9 mouse cellular contexts compared by ENCODE assay signal in the genomic region with DNA sequence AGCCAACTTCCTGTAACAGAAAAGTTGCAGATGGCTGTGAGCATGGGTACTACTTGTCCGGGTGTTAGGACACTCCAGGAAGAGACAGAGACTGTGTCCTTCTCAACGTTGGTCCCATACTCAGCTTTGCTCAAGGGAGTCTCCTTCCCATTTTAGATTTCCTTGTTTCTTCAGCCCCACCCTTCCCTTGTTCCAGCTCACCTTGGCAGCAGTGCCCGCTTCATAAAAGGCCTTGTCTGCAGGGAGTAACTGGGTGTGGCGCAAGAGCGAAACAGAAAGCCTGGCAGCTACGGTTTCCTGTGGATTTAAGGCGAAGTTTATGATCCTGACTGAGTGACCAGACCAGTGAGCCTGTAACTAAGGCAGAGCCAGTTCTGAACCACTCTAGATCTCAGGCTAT. TPM values are rescaled to one million over a fixed set of nuclear protein-coding genes. Genes with fewer than 3 reads are reported as not detected.
DNase-seq lines count a peak whose midpoint lies in the region; ATAC-seq lines count a peak whose summit lies in the region.
"Had no signal": no experiment of that assay in that cellular context is flagged by ENCODE, and none has a peak within 500 bp of the region (broad histone marks: within the 10 kb centered on the region; RNA-seq: fewer than 3 reads in every experiment).

No protein-coding gene starts in this region.

- H3K4me2 ChIP-seq in heart, embryonic 15.5 days: no peak overlapping the region
- H3K4me2 ChIP-seq in hindbrain, embryonic 16.5 days (ENCODE audit: low read length): no peak overlapping the region
- H3K4me2 ChIP-seq: hindbrain, embryonic 12.5 days; midbrain, embryonic 11.5 days had no signal

- H3K4me3 ChIP-seq in heart, embryonic 15.5 days: no peak overlapping the region
- H3K4me3 ChIP-seq in hindbrain, embryonic 16.5 days (ENCODE audit: low read length): no peak overlapping the region
- H3K4me3 ChIP-seq: hindbrain, embryonic 12.5 days had no signal

- H3K27ac ChIP-seq in heart, embryonic 15.5 days: peak overlapping the region; percentile 44; the same call in 1 of the 2 replicates
- H3K27ac ChIP-seq in hindbrain, embryonic 16.5 days (ENCODE audit: low read depth, low read length): no peak overlapping the region
- H3K27ac ChIP-seq: hindbrain, embryonic 12.5 days had no signal

- H3K9me3 ChIP-seq in heart, embryonic 15.5 days (replicated peaks): no peaks in the 10 kb centered on the region
- H3K9me3 ChIP-seq in hindbrain, embryonic 16.5 days (ENCODE audit: control insufficient read depth, low read length): no peaks in the 10 kb centered on the region
- H3K9me3 ChIP-seq: hindbrain, embryonic 12.5 days had no signal

- DNase-seq in 416B (ENCODE audit: low read depth) (peak; percentile 17), R1 (ENCODE audit: low read depth, low spot score) (peak; percentile 24)
- peak; percentile 82 to 90 for DNase-seq in lung, adult 18-20 months
- no peak for DNase-seq in thymus, adult 18-20 months
- no peak for DNase-seq in left cerebral cortex, adult 18-20 months (ENCODE audit: low spot score in 2 of 2)

- no peak for ATAC-seq in heart, embryonic 15.5 days (replicated peaks; ENCODE audit: insufficient number of reproducible peaks, insufficient read depth, low FRiP score, low read depth)
- ATAC-seq in hindbrain, embryonic 16.5 days: no peak

- H3K9ac ChIP-seq in heart, embryonic 15.5 days: no peak overlapping the region
- H3K9ac ChIP-seq in hindbrain, embryonic 16.5 days (ENCODE audit: low read depth, low read length): no peak overlapping the region
- H3K9ac ChIP-seq: hindbrain, embryonic 12.5 days had no signal

- H3K4me1 ChIP-seq in heart, embryonic 15.5 days (replicated peaks): peaks cover 29% of the 10 kb centered on the region
- no peaks in the 10 kb centered on the region; the same call in 1 of the 2 replicates for H3K4me1 ChIP-seq in hindbrain, embryonic 16.5 days (ENCODE audit: control insufficient read depth, insufficient read depth, low read depth, low read length)

- WGBS in heart, embryonic 15.5 days: 73% methylated on average over 7 of the region's 7 CpGs
- 83% methylated on average over 7 of the region's 7 CpGs for WGBS in hindbrain, embryonic 16.5 days

- H3K36me3 ChIP-seq in heart, embryonic 15.5 days: peaks cover 42% of the 10 kb centered on the region
- H3K36me3 ChIP-seq in hindbrain, embryonic 16.5 days (ENCODE audit: control insufficient read depth, insufficient read depth, low read length): peaks cover 23% of the 10 kb centered on the region

- H3K27me3 ChIP-seq in heart, embryonic 15.5 days: no peaks in the 10 kb centered on the region
- H3K27me3 ChIP-seq in hindbrain, embryonic 16.5 days (replicated peaks; ENCODE audit: control insufficient read depth, insufficient read depth, low read length): no peaks in the 10 kb centered on the region

RNA-seq across cellular contexts. Expression of gene Krtcap3, which starts 3.0 kb away (rescaled TPM):
- polyA plus RNA-seq in heart, embryonic 15.5 days (2015; fragmentation: Nextera tagmentation; extraction: Ambion mirVana): 3.0 and 7.0 TPM in 2 replicates
- polyA plus RNA-seq in hindbrain, embryonic 16.5 days (2015; fragmentation: Nextera tagmentation; extraction: Ambion mirVana): 3.1 and 3.2 TPM in 2 replicates
- total RNA-seq in left cerebral cortex, adult 18-20 months (2021): 1 to 10 TPM; 1.9 to 2.4 TPM

RNA-seq across cellular contexts. Expression of gene Gm9970, which starts 13.4 kb away (rescaled TPM):
- polyA plus RNA-seq in heart, embryonic 15.5 days (2015; fragmentation: Nextera tagmentation; extraction: Ambion mirVana): 0.25 and 0.28 TPM in 2 replicates
- 0.41 TPM in 1 of 2 replicates, not detected in the other for polyA plus RNA-seq in hindbrain, embryonic 16.5 days (2015; fragmentation: Nextera tagmentation; extraction: Ambion mirVana)
- total RNA-seq in left cerebral cortex, adult 18-20 months (2021): not detected

RNA-seq across cellular contexts. Expression of gene Nrbp1, which starts 13.8 kb away (rescaled TPM):
- 109 and 131 TPM in 2 replicates for polyA plus RNA-seq in heart, embryonic 15.5 days (2015; fragmentation: Nextera tagmentation; extraction: Ambion mirVana)
- polyA plus RNA-seq in hindbrain, embryonic 16.5 days (2015; fragmentation: Nextera tagmentation; extraction: Ambion mirVana): 167 and 174 TPM in 2 replicates
- total RNA-seq in left cerebral cortex, adult 18-20 months (2021): 10 to 100 TPM; 86.2 to 87.1 TPM

RNA-seq across cellular contexts. Expression of gene Ppm1g, which starts 34.0 kb away (rescaled TPM):
- 81.4 and 103 TPM in 2 replicates for polyA plus RNA-seq in heart, embryonic 15.5 days (2015; fragmentation: Nextera tagmentation; extraction: Ambion mirVana)
- 172 and 185 TPM in 2 replicates for polyA plus RNA-seq in hindbrain, embryonic 16.5 days (2015; fragmentation: Nextera tagmentation; extraction: Ambion mirVana)
- 10 to 100 TPM; 70.7 to 76.2 TPM for total RNA-seq in left cerebral cortex, adult 18-20 months (2021)

RNA-seq across cellular contexts. Expression of gene Ift172, which starts 36.5 kb away (rescaled TPM):
- polyA plus RNA-seq in heart, embryonic 15.5 days (2015; fragmentation: Nextera tagmentation; extraction: Ambion mirVana): 22.3 and 22.7 TPM in 2 replicates
- polyA plus RNA-seq in hindbrain, embryonic 16.5 days (2015; fragmentation: Nextera tagmentation; extraction: Ambion mirVana): 31.5 and 38.2 TPM in 2 replicates
- 100 to 1,000 TPM in 1 of 2 experiments, 10 to 100 TPM in 1; 95.7 to 101 TPM for total RNA-seq in left cerebral cortex, adult 18-20 months (2021)

Comparison
In these comparisons a context has a peak if more than half of its experiments do, and no peak if none do; other contexts are left out.
1. DNase-seq: peak in 416B (single experiment), R1 (single experiment) and lung, adult 18-20 months (2 of 2); none in thymus, adult 18-20 months (0 of 2) and left cerebral cortex, adult 18-20 months (0 of 2).